Mouse (Mus musculus) ES-E14 (cell line): ENCODE data around the gene Phyhipl. TPM values are rescaled to one million over a fixed set of nuclear protein-coding genes. Genes with fewer than 3 reads are reported as not detected.

Experiments used
- DNase-seq: peaks from one replicate; pipeline ENCODE4 v3.0.0-alpha.2; 2013; ENCODE audit warnings: low read depth, low spot score
- H3K27ac ChIP-seq: 2 replicates; pipeline ENCODE4 v1.5.1; 2012; ENCODE audit warnings: low read depth, mild to moderate bottlenecking, low read length, moderate library complexity, mixed read lengths; ENCODE audit not compliant: poor library complexity, insufficient read depth, severe bottlenecking
- H3K36me3 ChIP-seq: 2 replicates; pipeline ENCODE4 v1.6.1; 2012; ENCODE audit warnings: mild to moderate bottlenecking, low read length, moderate library complexity, mixed read lengths; ENCODE audit not compliant: control insufficient read depth, poor library complexity, insufficient read depth, severe bottlenecking
- H3K4me1 ChIP-seq, 2 experiments: fragments of 150-350 bp in 1 of 2; sonication (generic) in 1 of 2; 2 replicates each; pipeline ENCODE4 v1.6.1; 2012; ENCODE audit warnings: low read length in 2 of 2, mild to moderate bottlenecking in 1 of 2, mixed read lengths in 1 of 2; ENCODE audit not compliant: control insufficient read depth in 2 of 2, insufficient read depth in 2 of 2, poor library complexity in 1 of 2
- H3K4me3 ChIP-seq, 2 experiments: fragments of 150-350 bp in 1 of 2; sonication (generic) in 1 of 2; 2 replicates each; pipeline ENCODE4 v1.5.1; 2012; ENCODE audit warnings: low read length in 2 of 2, low read depth in 1 of 2, mild to moderate bottlenecking in 1 of 2, mixed read lengths in 1 of 2; ENCODE audit not compliant: insufficient read depth in 1 of 2, poor library complexity in 1 of 2, severe bottlenecking in 1 of 2
- H3K9ac ChIP-seq: 2 replicates; pipeline ENCODE4 v1.6.1; 2012; ENCODE audit warnings: low read depth, mild to moderate bottlenecking, low read length, mixed read lengths; ENCODE audit not compliant: poor library complexity, insufficient read depth, severe bottlenecking
- H3K9me3 ChIP-seq: fragments of 150-350 bp; sonication (generic); 2 replicates; pipeline ENCODE4 v1.6.1; 2012; ENCODE audit warnings: low read depth, mild to moderate bottlenecking, low read length; ENCODE audit not compliant: control insufficient read depth, insufficient read depth
- CHD2 ChIP-seq: IDR thresholded peaks from 2 replicates; pipeline ENCODE4 v1.6.1; 2014; ENCODE audit warnings: mild to moderate bottlenecking, low read depth, low read length, inconsistent platforms
- HCFC1 ChIP-seq: IDR thresholded peaks from 2 replicates; pipeline ENCODE4 v1.6.1; 2012; ENCODE audit warnings: low read length, inconsistent platforms, borderline replicate concordance; ENCODE audit not compliant: insufficient read depth
- MAFK ChIP-seq: IDR thresholded peaks from 2 replicates; pipeline ENCODE4 v1.6.1; 2014; ENCODE audit warnings: mild to moderate bottlenecking, low read depth, low read length, inconsistent platforms; ENCODE audit not compliant: insufficient read depth
- ZC3H11A ChIP-seq: IDR thresholded peaks from 2 replicates; pipeline ENCODE4 v1.6.1; 2012; ENCODE audit warnings: low read depth, mild to moderate bottlenecking, inconsistent platforms, low read length, borderline replicate concordance
- ZNF384 ChIP-seq: IDR thresholded peaks from 2 replicates; pipeline ENCODE4 v1.6.1; 2012; ENCODE audit warnings: low read depth, low read length, inconsistent platforms
- in situ Hi-C, 2 experiments: fragments of 600-800 bp; cut with MboI; formaldehyde crosslinking; loops; one replicate each; pipeline ENCODE4 v1.15.1; 2025; ENCODE audit warnings: low sequenced_read_pairs in 2 of 2, inconsistent platforms in 1 of 2; ENCODE audit not compliant: unreplicated experiment in 2 of 2
- total RNA-seq: library from RNA; depleted of rRNA; stranded (reverse); fragments of 300-350 nt; gene quantifications from 2 replicates; pipeline ENCODE4 v1.2.3, GENCODE M21; 2012

Phyhipl gene
- total RNA-seq, 1 experiment: 1.5 TPM

- no peak for DNase-seq
- Histone ChIP-seq H3K9me3 (no peaks in the 10 kb centered on the region), H3K27ac (no peak overlapping the region), H3K4me1 (peaks cover 0 to 2% of the 10 kb centered on the region in 2 experiments; a peak in 1 of 4 replicates), H3K9ac (no peak overlapping the region), H3K36me3 (no peaks in the 10 kb centered on the region), H3K4me3 (no peak overlapping the region)
- in situ Hi-C loops: no loop called here
- TF ChIP-seq MAFK (no peak), HCFC1 (no peak), ZC3H11A (no peak), ZNF384 (no peak), CHD2 (peak; percentile 79; the same call in 1 of the 2 replicates)
Measured at GRCm38 (mm10) chr10:70616377-70616776, 39.4 kb downstream of the Phyhipl start.

- H3K36me3 ChIP-seq: no peaks in the 10 kb centered on the region
- H3K4me1 ChIP-seq: peaks cover 0 to 2% of the 10 kb centered on the region in 2 experiments; a peak in 1 of 4 replicates
- no peak overlapping the region for H3K27ac ChIP-seq
- H3K9ac ChIP-seq: no peak overlapping the region
- in situ Hi-C loops: no loop called here
- H3K4me3 ChIP-seq: no peak overlapping the region
- H3K9me3 ChIP-seq: no peaks in the 10 kb centered on the region
- TF ChIP-seq ZC3H11A (no peak), ZNF384 (peak; percentile 79; the same call in 1 of the 2 replicates), MAFK (no peak), CHD2 (peak; percentile 68; the same call in 1 of the 2 replicates), HCFC1 (no peak)
- peak; percentile 69 for DNase-seq
Measured at GRCm38 (mm10) chr10:70611633-70612032, 44.1 kb downstream of the Phyhipl start.

GRCm38 (mm10) chr10:70599925-70600305 lies 55.9 kb downstream of the Phyhipl start:
- H3K4me3 ChIP-seq: peak overlapping the region; percentile 77 to 95
- peak overlapping the region; percentile 88 for H3K27ac ChIP-seq
- H3K36me3 ChIP-seq: no peaks in the 10 kb centered on the region
- in situ Hi-C loops: no loop called here
- peak overlapping the region; percentile 88 for H3K9ac ChIP-seq
- H3K9me3 ChIP-seq: no peaks in the 10 kb centered on the region
- peak; percentile 8 for DNase-seq
- TF ChIP-seq HCFC1 (no peak), ZC3H11A (no peak), CHD2 (no peak), ZNF384 (no peak), MAFK (no peak)
- H3K4me1 ChIP-seq: peaks cover 0 to 2% of the 10 kb centered on the region in 2 experiments; a peak in 1 of 4 replicates

GRCm38 (mm10) chr10:70599126-70599924 lies 56.4 kb downstream of the Phyhipl start:
- Histone ChIP-seq H3K9ac (peak overlapping the region; percentile 88), H3K4me3 (peak overlapping the region; percentile 77 to 95), H3K36me3 (no peaks in the 10 kb centered on the region), H3K9me3 (no peaks in the 10 kb centered on the region), H3K4me1 (peaks cover 0 to 2% of the 10 kb centered on the region in 2 experiments; a peak in 1 of 4 replicates), H3K27ac (peak overlapping the region; percentile 88)
- peak; percentile 85 for DNase-seq
- no peak for TF ChIP-seq ZNF384
- TF ChIP-seq MAFK: no peak
- no peak for TF ChIP-seq ZC3H11A
- no peak for TF ChIP-seq HCFC1
- no peak for TF ChIP-seq CHD2
- in situ Hi-C loops: no loop called here
